Mouse (Mus musculus) limb, embryonic 14.5 days (tissue): ENCODE results near the gene Ttll8. TPM values are rescaled to one million over a fixed set of nuclear protein-coding genes. Genes with fewer than 3 reads are reported as not detected.

Experiments
- ATAC-seq: fragments of 200-750 bp; cut with Nextera tagmentation; 2 replicates; pipeline ENCODE4 v1.8.0; 2017; ENCODE audit warnings: low read depth, moderate number of reproducible peaks, moderate TSS enrichment; ENCODE audit not compliant: low FRiP score
- DNase-seq: peaks from one replicate; pipeline ENCODE4 v3.0.0-alpha.2; 2015; ENCODE audit warnings: low spot score
- H3K27ac ChIP-seq: fragments of 300-500 bp; sonication (generic); replicated peaks from 2 replicates; pipeline ENCODE4 v1.5.1; 2014; ENCODE audit warnings: low read depth, mild to moderate bottlenecking, low read length, moderate library complexity, mixed read lengths
- H3K27me3 ChIP-seq: fragments of 300-500 bp; sonication (generic); 2 replicates; pipeline ENCODE4 v1.6.1; 2014; ENCODE audit warnings: low read length, mixed read lengths; ENCODE audit not compliant: control insufficient read depth, insufficient read depth
- H3K36me3 ChIP-seq: fragments of 300-500 bp; sonication (generic); 2 replicates; pipeline ENCODE4 v1.6.1; 2014; ENCODE audit warnings: mild to moderate bottlenecking, low read length, moderate library complexity, mixed read lengths; ENCODE audit not compliant: control insufficient read depth, insufficient read depth
- H3K4me1 ChIP-seq: fragments of 300-500 bp; sonication (generic); 2 replicates; pipeline ENCODE4 v1.6.1; 2014; ENCODE audit warnings: antibody characterized with exemption, low read length, mixed read lengths; ENCODE audit not compliant: control insufficient read depth, insufficient read depth
- H3K4me2 ChIP-seq: fragments of 300-500 bp; sonication (generic); replicated peaks from 2 replicates; pipeline ENCODE4 v1.6.1; 2014; ENCODE audit warnings: low read depth, mild to moderate bottlenecking, low read length, moderate library complexity; ENCODE audit not compliant: severe bottlenecking
- H3K4me3 ChIP-seq: fragments of 300-500 bp; sonication (generic); replicated peaks from 2 replicates; pipeline ENCODE4 v1.5.1; 2014; ENCODE audit warnings: low read length
- H3K9ac ChIP-seq: fragments of 300-500 bp; sonication (generic); 2 replicates; pipeline ENCODE4 v1.6.1; 2014; ENCODE audit warnings: mild to moderate bottlenecking, low read depth, low read length, moderate library complexity; ENCODE audit not compliant: severe bottlenecking
- H3K9me3 ChIP-seq: fragments of 300-500 bp; sonication (generic); 2 replicates; pipeline ENCODE4 v1.6.1; 2016; ENCODE audit warnings: low read length; ENCODE audit not compliant: control insufficient read depth
- POLR2A ChIP-seq: fragments of 200-500 bp; IDR thresholded peaks from 2 replicates; pipeline ENCODE4 v1.8.0; 2012; ENCODE audit warnings: inconsistent platforms, mild to moderate bottlenecking, moderate library complexity, borderline replicate concordance; ENCODE audit not compliant: insufficient read depth, insufficient read length; ENCODE audit errors: extremely low read depth
- WGBS: fragments of 180-500 bp; shearing (Covaris S2); extraction: QIAGEN DNeasy Blood & Tissue Kit; methylation state at CpG from one replicate; pipeline ENCODE4 v1.1.7; 2014; 5-methylcytosine and 5-hydroxymethylcytosine counted together
- polyA plus RNA-seq, 2 experiments: library from polyadenylated mRNA; depleted of rRNA in 1 of 2; stranded (reverse) in 1 of 2; unstranded in 1 of 2; fragments of >200 nt; fragmentation: Nextera tagmentation in 1 of 2; extraction: Ambion mirVana in 1 of 2; gene quantifications; 2 replicates each; pipeline versions ENCODE4 v1.2.1 to v1.2.3; 2012 to 2014

Gene Ttll8
- polyA plus RNA-seq, 2 experiments = 0.08 TPM; not detected in 1

- no peak for TF ChIP-seq POLR2A
Observed at GRCm38 (mm10) chr15:88850146-88850826, 103.9 kb downstream of the Ttll8 start.

GRCm38 (mm10) chr15:88849621-88850020, 104.6 kb downstream of the Ttll8 start:
- Histone ChIP-seq H3K27ac (no peak overlapping the region), H3K9ac (no peak overlapping the region), H3K36me3 (no peaks in the 10 kb centered on the region), H3K4me3 (no peak overlapping the region), H3K9me3 (no peaks in the 10 kb centered on the region), H3K4me1 (peaks cover 4% of the 10 kb centered on the region), H3K4me2 (no peak overlapping the region), H3K27me3 (no peaks in the 10 kb centered on the region)
- WGBS = 86% methylated on average over 2 of the region's 2 CpGs
- ATAC-seq (no peak), DNase-seq (no peak)
- no peak for TF ChIP-seq POLR2A

More at GRCm38 (mm10) chr15:88850146-88850826, 103.9 kb downstream of the Ttll8 start:
- no peak for DNase-seq
- Histone ChIP-seq H3K27ac (no peak overlapping the region), H3K9me3 (no peaks in the 10 kb centered on the region), H3K27me3 (no peaks in the 10 kb centered on the region), H3K9ac (0 out of 2 replicates have a peak overlapping the region, but pooled peaks have one; percentile 16), H3K4me2 (no peak overlapping the region), H3K4me1 (peaks cover 10% of the 10 kb centered on the region), H3K4me3 (no peak overlapping the region), H3K36me3 (no peaks in the 10 kb centered on the region)
- ATAC-seq = no peak
- 56% methylated on average over 10 of the region's 10 CpGs for WGBS

- Histone ChIP-seq H3K4me1 (no peaks in the 10 kb centered on the region), H3K27ac (no peak overlapping the region), H3K27me3 (no peaks in the 10 kb centered on the region), H3K4me3 (no peak overlapping the region), H3K4me2 (no peak overlapping the region), H3K9ac (no peak overlapping the region), H3K36me3 (no peaks in the 10 kb centered on the region), H3K9me3 (no peaks in the 10 kb centered on the region)
- ATAC-seq (no peak), DNase-seq (no peak)
- 88% methylated on average over 1 of the region's 1 CpGs for WGBS
- TF ChIP-seq POLR2A = no peak
Observed at GRCm38 (mm10) chr15:88848661-88849060, 105.6 kb downstream of the Ttll8 start.

GRCm38 (mm10) chr15:88844966-88845365, 109.3 kb downstream of the Ttll8 start:
- Histone ChIP-seq H3K4me3 (no peak overlapping the region), H3K9me3 (no peaks in the 10 kb centered on the region), H3K4me1 (peaks cover 7% of the 10 kb centered on the region), H3K9ac (no peak overlapping the region), H3K27me3 (no peaks in the 10 kb centered on the region), H3K27ac (no peak overlapping the region), H3K4me2 (no peak overlapping the region), H3K36me3 (no peaks in the 10 kb centered on the region)
- TF ChIP-seq POLR2A = no peak
- 87% methylated on average over 7 of the region's 7 CpGs for WGBS
- ATAC-seq (no peak), DNase-seq (no peak)

- Histone ChIP-seq H3K9me3 (no peaks in the 10 kb centered on the region), H3K9ac (no peak overlapping the region), H3K36me3 (no peaks in the 10 kb centered on the region), H3K4me1 (peaks cover 21% of the 10 kb centered on the region), H3K27me3 (no peaks in the 10 kb centered on the region), H3K4me3 (no peak overlapping the region), H3K4me2 (no peak overlapping the region), H3K27ac (peak overlapping the region; percentile 48; the same call in 1 of the 2 replicates)
- DNase-seq (peak; percentile 57), ATAC-seq (peak; percentile 78; the same call in 1 of the 2 replicates)
- 22% methylated on average over 8 of the region's 8 CpGs for WGBS
- no peak for TF ChIP-seq POLR2A
Observed at GRCm38 (mm10) chr15:88843486-88844097, 110.6 kb downstream of the Ttll8 start.

- TF ChIP-seq POLR2A = no peak
- no peak overlapping the region for H3K27ac ChIP-seq
- WGBS = 77% methylated on average over 3 of the region's 3 CpGs
- no peaks in the 10 kb centered on the region for H3K9me3 ChIP-seq
- no peaks in the 10 kb centered on the region for H3K36me3 ChIP-seq
- ATAC-seq (no peak), DNase-seq (no peak)
- H3K4me3 ChIP-seq = no peak overlapping the region
- no peak overlapping the region for H3K4me2 ChIP-seq
- H3K27me3 ChIP-seq = no peaks in the 10 kb centered on the region
- peaks cover 30% of the 10 kb centered on the region for H3K4me1 ChIP-seq
- no peak overlapping the region for H3K9ac ChIP-seq
Observed at GRCm38 (mm10) chr15:88842300-88842673, 111.9 kb downstream of the Ttll8 start.
